Mouse (Mus musculus) testis, adult 2 months (tissue): ENCODE measurements around the gene Rhbdl2.

Experiments
- CTCF ChIP-seq: fragments of 200-500 bp; IDR thresholded peaks from 2 replicates; pipeline ENCODE4 v1.5.1; 2012; ENCODE audit warnings: low read depth, mild to moderate bottlenecking, inconsistent platforms, low read length, moderate library complexity; ENCODE audit not compliant: control insufficient read depth, insufficient read depth, insufficient replicate concordance
- POLR2A ChIP-seq: fragments of 200-500 bp; IDR thresholded peaks from 2 replicates; pipeline ENCODE4 v1.6.1; 2012; ENCODE audit warnings: low read depth, mild to moderate bottlenecking, inconsistent platforms, low read length, moderate library complexity; ENCODE audit not compliant: control insufficient read depth

GRCm38 (mm10) chr4:123812525-123812924 lies 24.9 kb downstream of the Rhbdl2 start:
- TF ChIP-seq CTCF, result peak; percentile 61; the same call in 1 of the 2 replicates
- no peak for TF ChIP-seq POLR2A
